Mouse (Mus musculus): ENCODE data around the gene Chchd1.

Chchd1 gene

GRCm38 (mm10) chr14:20702741-20703381, at the start of gene Chchd1:
Gene Chchd1 (plus strand): TSS chr14:20703006.
- peak; percentile 72 for DNase-seq (ENCODE audit: low spot score in 2 of 2)

GRCm38 (mm10) chr14:20654690-20655421, 48.0 kb upstream of the Chchd1 start:
- no peak for DNase-seq (ENCODE audit: low spot score in 2 of 2)

GRCm38 (mm10) chr14:20655731-20656130, 47.1 kb upstream of the Chchd1 start:
- DNase-seq (ENCODE audit: low spot score in 2 of 2): no peak

GRCm38 (mm10) chr14:20656361-20656760, 46.4 kb upstream of the Chchd1 start, which contains the start of gene Myoz1:
Gene Myoz1 (minus strand): TSS chr14:20656540.
- DNase-seq (ENCODE audit: low spot score in 2 of 2): no peak

DNA sequence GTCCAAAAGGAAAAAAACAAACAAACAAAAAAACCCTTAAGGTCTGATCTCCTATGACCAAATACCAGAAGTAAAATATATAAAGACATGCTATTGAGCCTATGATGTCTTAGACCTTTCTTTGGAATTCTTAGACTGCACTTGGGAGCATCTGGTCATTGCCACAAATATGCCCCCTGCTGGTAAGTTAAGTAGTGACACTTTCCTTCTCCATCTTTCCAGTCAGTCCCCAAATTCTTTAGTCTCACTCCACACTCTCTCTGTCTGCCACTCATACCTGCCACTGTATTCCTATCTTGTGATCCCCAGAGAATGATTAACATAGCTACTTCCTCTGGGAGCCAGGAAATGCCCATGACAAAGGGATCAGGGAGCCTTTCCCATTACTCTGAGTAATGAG, 44.5 kb upstream of the Chchd1 start:
- DNase-seq (ENCODE audit: low spot score in 2 of 2): peak in 1 of 2 experiments; percentile 41

DNA sequence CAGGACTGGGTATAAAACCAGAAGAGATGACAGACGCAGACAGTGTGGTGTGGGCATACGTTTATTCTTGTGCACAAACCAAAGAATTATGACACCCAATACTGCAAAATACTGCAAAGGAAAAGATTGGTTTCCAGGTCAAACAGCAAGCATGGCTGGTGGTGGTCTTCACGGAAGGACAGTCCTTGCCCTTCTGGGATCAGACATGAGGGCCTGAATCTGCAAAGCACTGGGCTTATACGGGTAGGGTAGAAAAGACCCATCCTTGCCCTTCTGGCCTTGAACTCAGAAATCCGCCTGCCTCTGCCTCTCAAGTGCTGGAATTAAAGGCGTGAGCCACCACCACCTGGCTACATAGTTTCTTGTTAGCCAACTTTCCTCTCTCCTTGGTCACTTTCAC, 43.9 kb upstream of the Chchd1 start:
- DNase-seq (ENCODE audit: low spot score in 2 of 2): no peak

GRCm38 (mm10) chr14:20659687-20660086, 43.1 kb upstream of the Chchd1 start:
- no peak for DNase-seq (ENCODE audit: low spot score in 2 of 2)

GRCm38 (mm10) chr14:20660827-20661660, 41.8 kb upstream of the Chchd1 start:
- DNase-seq (ENCODE audit: low spot score in 2 of 2): peak; percentile 88 to 94

DNA sequence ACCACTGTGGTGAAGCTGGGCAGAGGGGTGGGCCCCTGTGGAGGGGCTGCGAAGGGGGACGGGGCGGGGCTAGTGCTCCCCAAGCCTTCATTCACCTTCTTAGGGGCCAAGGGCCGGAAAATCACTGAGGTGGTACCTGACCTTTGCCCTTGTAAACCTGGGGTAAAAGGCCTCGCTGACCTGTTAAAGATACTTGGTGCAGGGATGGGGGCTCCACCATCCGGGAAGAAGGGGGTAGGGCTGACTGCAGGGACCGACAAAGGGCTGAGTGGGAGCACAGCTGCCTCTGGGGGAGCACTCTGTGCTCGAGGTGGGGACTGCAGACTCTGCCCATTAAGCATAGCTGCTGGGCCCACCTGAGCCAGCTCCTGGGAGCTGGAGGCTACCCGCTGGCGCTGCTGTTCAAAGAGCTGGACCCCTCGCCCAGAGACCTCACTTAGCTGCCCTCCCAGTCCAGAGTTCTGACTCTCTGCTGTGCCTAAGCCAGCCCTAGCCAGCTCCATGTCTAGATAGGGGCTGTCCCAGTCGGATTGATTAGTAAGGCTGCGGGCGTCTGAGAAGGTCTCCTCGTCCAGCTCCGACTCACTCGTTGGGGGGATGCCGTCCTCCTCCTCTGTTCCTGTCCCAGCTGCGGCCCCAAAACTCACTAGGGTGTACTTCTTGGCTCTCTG, 41.0 kb upstream of the Chchd1 start:
- no peak for DNase-seq (ENCODE audit: low spot score in 2 of 2)

DNA sequence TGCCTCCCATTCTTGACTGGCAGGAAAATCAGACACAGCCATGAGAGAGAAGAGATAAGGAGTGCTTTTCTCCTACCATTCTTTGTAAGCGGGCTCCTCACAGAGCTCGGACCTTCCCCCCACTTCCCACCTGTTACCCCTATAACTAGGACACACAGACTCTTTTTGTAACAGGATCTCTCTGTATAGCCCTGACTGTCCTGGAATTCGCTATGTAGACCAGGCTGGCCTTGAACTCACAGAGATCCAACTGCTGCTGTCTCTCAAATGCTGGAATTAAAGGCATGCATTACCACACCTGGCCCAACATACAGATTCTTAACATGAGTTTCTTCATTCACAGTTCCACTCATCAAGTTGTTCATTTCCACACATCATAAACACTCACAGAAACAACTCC, 40.1 kb upstream of the Chchd1 start:
- no peak for DNase-seq (ENCODE audit: low spot score in 2 of 2)

- DNase-seq (ENCODE audit: low spot score in 2 of 2): no peak
Measured at GRCm38 (mm10) chr14:20663601-20664000, 39.2 kb upstream of the Chchd1 start.

DNA sequence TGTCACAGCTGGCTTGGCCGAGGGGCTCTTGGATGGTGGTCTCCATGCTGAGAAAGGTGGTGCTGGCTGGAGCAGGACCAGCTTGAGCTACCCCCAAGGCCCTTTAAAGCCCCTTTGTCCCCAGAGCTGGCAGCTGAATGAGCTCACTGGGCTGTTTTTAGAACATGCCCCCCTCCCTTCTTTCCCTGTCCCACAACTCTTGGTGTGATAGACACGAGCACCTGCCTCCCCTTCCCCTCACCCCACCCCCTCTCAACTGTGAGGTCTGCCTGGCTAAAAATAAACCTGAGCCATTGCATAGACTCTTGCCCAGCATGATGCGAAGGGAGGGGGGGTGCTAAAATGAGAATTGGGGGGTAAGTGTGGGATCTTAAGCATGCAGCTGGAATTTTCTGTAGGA, 38.4 kb upstream of the Chchd1 start:
- no peak for DNase-seq (ENCODE audit: low spot score in 2 of 2)

- no peak for DNase-seq (ENCODE audit: low spot score in 2 of 2)
Measured at GRCm38 (mm10) chr14:20667469-20667868, 35.3 kb upstream of the Chchd1 start.

DNA sequence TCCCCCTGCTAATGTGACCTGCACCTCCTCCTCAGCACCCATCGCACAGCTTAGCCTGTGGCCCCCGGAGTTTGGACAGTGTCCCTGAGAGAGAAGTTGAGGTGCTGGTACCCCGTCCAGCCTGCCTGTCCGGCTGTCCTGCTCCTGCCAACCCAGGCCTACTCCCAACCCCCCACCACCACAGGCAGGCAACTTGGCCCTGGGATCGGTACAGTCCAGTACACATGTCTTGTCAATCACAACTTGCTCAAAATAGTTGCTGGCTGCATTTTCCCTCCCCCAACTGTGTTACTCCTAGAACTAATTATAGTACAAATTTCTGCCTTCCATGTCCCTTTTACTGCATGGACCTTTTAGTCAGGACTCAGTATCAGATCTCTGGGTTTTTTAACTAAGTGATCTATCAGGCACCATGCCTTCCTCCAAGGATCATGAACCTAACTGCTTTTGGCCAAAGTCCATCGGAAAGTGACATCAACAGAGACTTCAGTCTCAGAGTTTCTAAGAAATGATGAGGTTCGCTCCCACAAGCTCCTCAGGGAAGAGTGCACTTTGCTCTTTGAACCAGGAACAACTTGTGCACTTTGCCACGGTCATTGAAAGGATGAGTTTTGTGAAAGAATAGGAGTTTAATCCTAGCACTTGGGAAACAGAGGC, 34.5 kb upstream of the Chchd1 start, which contains the start of gene Synpo2l:
TSS of gene Synpo2l (minus strand) at position 201 of the 657 bp plus-strand sequence.
- DNase-seq (ENCODE audit: low spot score in 2 of 2): no peak

DNA sequence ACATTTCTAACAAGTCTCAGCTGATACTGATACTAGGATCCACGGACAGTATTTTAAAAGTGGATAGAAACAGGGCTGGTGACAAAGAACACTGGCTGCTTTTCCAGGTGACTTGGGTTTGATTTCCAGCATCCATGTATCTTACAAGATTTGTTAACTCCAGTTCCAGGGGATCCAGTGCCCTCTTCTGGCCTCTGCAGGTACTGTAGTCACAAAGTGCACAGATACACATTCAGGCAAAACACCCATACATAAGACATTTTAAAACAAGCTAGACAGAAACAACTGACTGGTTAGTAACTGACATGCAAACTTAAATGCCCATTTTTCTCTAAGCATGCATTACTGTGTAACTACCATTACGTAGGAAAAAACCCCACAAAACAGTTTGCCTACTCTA, 29.8 kb upstream of the Chchd1 start:
- peak; percentile 25 to 30 for DNase-seq (ENCODE audit: low spot score in 2 of 2)

GRCm38 (mm10) chr14:20673735-20674063, 29.1 kb upstream of the Chchd1 start:
- peak; percentile 29 to 31 for DNase-seq (ENCODE audit: low spot score in 2 of 2)

- DNase-seq (ENCODE audit: low spot score in 2 of 2): peak; percentile 97 to 99
Measured at GRCm38 (mm10) chr14:20674064-20674833, 28.6 kb upstream of the Chchd1 start, which contains the start of gene Sec24c. Gene Sec24c (plus strand): TSS chr14:20674308.

GRCm38 (mm10) chr14:20677906-20678305, 24.9 kb upstream of the Chchd1 start:
- DNase-seq (ENCODE audit: low spot score in 2 of 2): no peak

DNA sequence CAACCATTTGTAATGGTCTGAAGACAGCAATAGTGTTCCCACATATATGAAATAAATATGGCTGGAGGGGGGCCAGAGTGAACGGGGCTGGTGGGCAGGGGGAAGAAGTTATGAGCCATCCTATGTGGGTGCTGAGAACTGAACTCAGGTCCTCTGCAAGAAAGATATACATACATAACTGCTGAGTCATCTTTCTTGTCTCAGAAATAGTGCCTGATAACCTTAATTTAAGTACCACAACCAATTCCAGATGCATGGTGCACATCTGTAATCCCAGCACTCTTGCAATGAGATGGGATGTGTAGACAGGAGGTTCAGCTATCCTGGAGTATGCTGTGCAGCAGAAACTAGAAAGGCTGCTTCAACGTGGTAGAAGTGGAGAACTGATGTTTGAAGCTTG, 21.1 kb upstream of the Chchd1 start:
- no peak for DNase-seq (ENCODE audit: low spot score in 2 of 2)

DNA sequence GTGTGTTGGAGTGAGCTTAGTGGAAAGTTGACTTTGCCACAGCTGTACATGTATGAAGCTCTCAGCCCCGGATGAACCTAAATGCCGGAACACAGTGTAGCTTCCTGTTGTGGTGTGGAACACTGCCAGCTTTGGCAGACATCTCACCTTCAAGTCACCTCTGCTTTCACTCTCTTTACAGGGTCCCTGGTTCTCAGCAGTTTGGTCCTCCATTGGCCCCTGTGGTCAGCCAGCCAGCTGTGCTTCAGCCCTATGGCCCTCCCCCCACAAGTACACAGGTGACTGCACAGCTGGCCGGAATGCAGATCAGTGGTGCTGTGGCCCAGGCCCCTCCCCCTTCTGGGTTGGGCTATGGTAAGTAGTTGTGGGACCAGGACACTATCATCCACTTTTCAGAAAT, 20.3 kb upstream of the Chchd1 start:
- peak; percentile 59 to 64 for DNase-seq (ENCODE audit: low spot score in 2 of 2)

DNA sequence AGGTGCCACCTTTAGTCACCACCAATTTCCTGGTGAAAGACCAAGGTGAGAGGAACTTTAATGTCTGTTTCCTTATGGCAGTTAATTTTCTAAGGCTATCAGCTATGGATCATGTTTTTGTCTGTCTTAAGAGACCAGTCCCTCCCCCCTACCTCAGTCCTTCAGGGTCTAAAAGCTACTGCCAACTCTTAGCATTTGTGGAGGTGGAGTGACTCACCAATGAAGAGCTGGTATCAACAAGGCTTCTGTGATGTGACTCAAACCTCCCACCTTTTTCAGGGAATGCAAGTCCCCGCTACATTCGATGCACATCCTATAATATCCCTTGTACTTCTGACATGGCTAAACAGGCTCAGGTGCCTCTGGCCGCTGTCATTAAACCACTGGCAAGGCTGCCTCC, 16.2 kb upstream of the Chchd1 start:
- no peak for DNase-seq (ENCODE audit: low spot score in 2 of 2)

Measured in thymus, postnatal 10 days (tissue).